Mouse (Mus musculus): ENCODE data around the gene Coro6.

Gene Coro6

GRCm38 (mm10) chr11:77463786-77464185, 1.6 kb downstream of the Coro6 start:
- in situ Hi-C loops (cut with MboI, MseI), result loop anchor here (10.0 kb wide), 1 partner anchor 359 kb away; no protein-coding TSS in a partner anchor

DNA sequence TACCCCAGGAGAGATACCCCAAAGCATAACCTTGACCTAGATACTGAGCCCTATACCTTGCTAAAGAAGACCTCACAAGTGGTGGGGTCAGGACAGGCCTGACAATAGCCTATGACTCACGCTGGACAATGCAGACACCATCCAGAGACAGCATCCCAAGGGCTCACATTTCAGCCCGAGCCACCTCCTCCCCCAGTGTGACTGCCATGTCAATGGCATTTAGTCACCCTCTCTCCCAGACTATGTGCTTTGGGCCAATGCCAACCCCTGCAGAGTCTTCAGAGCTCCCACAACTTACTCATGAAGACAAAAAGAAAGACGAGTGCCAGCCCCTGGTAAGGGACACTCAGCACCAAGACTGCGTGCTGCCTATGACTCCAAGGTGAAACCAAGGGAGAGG, 2.5 kb downstream of the Coro6 start:
- in situ Hi-C loops (cut with MboI, MseI), result loop anchor here (10.0 kb wide), 1 partner anchor 360 kb away; no protein-coding TSS in a partner anchor

DNA sequence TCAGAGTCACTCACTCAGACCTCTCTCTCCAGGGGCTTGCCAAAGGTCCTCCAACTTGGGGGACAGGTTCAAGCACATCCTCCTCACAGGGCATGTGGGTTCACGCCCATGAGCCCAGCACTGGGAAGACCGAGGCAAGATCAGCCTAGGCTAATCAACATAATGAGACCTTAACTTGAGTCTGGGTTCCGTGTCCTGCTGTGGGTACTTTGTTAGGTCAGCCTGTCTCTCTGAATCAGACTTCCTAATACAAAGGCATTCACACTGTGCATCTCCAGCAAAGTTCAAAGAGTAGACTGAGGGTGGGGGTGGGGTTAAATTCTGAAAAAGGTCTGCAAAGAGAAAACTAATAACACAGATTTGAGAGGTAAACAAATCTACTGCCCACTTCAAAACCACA, 2.9 kb downstream of the Coro6 start:
- in situ Hi-C loops (cut with MboI, MseI), result loop anchor here (10.0 kb wide), 1 partner anchor 360 kb away; no protein-coding TSS in a partner anchor

DNA sequence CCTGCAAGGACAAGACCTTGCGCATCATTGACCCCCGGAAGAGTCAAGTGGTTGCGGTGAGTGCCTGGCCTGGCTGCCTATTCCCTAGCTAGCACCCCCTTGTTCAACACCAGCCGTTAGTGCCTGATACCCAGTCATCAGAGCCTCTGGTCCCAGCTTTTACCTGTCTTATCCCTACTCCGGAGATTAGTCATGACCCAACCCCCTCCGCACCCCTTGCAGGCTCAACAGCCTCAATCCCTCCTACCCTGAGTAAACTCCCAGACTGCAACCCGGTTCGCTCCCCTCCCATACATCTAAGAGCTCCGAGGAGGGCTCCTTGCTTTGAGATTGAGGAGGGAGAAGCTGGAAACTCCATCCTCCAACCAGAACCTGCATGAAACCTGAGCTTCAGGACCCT, 4.3 kb downstream of the Coro6 start:
- in situ Hi-C loops (cut with MboI, MseI), result loop anchor here (10.0 kb wide), 1 partner anchor 362 kb away; no protein-coding TSS in a partner anchor

- in situ Hi-C loops (cut with MboI, MseI), result loop anchor here (10.0 kb wide), 1 partner anchor 362 kb away; no protein-coding TSS in a partner anchor
Observed at GRCm38 (mm10) chr11:77467157-77467556, 4.9 kb downstream of the Coro6 start.

- in situ Hi-C loops (cut with MboI, MseI), result loop anchor here (10.0 kb wide), 1 partner anchor 363 kb away; no protein-coding TSS in a partner anchor
Observed at GRCm38 (mm10) chr11:77467784-77468183, 5.6 kb downstream of the Coro6 start.

GRCm38 (mm10) chr11:77468397-77468796, 6.2 kb downstream of the Coro6 start:
- in situ Hi-C loops (cut with MboI, MseI), result loop anchor here (10.0 kb wide), 1 partner anchor 364 kb away; no protein-coding TSS in a partner anchor

DNA sequence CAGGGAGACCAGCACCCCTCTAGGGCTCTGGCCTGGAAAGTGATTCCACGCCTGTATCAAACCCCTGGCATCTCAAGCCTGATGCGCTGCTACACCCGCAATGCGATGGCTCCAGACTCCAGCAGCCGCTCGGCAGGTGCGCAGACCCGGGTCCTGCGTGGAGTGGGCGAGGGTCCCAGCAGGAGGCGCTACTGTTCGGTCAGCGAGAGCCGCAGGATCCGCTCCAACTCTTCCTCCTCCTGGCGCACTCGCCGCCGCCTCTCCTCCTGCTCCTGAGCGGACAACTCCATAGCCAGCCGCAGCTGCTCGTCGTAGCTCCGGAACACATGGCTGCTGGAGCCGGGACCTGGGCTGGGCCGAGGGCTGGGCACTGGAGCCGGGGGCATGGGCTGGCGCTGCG, 9.2 kb downstream of the Coro6 start:
- in situ Hi-C loops (cut with MboI, MseI), result no loop called here

- in situ Hi-C loops (cut with MboI, MseI), result no loop called here
Observed at GRCm38 (mm10) chr11:77472775-77473174, 10.6 kb downstream of the Coro6 start.

DNA sequence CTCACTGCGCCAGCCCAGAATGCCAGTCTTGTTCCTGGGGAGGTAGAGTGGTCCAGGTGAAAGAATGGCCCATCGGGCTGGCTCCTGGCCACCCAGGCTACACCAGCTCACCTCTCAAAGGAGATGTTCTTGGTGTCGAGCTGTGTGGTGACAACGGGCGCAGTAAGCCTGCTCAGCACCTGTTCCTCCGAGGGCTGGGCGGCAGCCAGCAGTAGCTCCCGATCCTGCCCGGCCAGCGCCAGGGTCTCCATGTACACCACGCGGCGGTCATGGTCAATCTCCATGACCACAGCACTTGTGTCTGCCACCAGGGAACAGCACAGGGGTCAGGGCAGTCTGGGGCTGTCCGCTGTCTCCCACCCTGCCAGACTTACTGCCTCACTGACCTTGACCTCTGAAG, 14.0 kb downstream of the Coro6 start:
- in situ Hi-C loops (cut with MboI, MseI), result no loop called here

- in situ Hi-C loops (cut with MboI, MseI), result no loop called here
Observed at GRCm38 (mm10) chr11:77476895-77477294, 14.7 kb downstream of the Coro6 start.

GRCm38 (mm10) chr11:77483043-77483442, 20.8 kb downstream of the Coro6 start:
- in situ Hi-C loops (cut with MboI, MseI), result no loop called here

DNA sequence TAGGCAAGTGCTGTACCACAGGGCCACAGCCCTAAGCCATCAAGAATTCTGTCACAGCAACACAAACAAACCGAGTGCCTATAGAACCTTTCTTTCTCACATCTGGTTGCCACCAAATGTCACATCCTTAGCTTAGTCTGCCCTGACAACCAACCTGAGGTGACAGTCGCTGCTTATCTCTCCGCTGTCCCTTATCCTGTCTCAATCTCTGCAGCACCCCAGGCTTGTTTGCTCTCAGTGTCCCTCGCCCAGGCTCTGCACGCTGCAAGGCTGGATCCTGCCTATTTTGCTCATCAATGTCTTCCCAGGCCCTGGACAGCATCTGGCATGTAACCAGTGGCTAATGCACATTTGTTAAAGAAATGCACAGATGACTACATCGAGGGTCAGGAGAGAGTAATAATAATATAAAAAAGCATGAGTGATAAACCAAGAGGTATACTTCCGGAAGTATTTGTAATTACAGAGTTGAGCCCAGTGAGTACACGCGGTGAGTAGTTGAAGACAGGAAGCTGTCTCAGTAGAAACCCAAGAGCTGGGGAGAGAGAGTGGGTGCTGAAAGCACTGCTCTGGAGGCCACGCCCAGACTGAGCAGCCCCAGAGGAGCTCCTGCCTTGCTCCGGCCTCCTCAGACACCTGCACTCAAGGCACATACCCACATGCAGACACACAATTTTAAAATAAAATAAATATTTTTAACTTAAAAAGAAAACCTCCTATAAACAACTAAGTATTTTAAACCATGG, 21.5 kb downstream of the Coro6 start:
- in situ Hi-C loops (cut with MboI, MseI), result no loop called here

GRCm38 (mm10) chr11:77485229-77485628, 23.0 kb downstream of the Coro6 start:
- in situ Hi-C loops (cut with MboI, MseI), result no loop called here

GRCm38 (mm10) chr11:77486798-77487197, 24.6 kb downstream of the Coro6 start:
- in situ Hi-C loops (cut with MboI, MseI), result no loop called here

GRCm38 (mm10) chr11:77488771-77489581, 26.8 kb downstream of the Coro6 start:
- in situ Hi-C loops (cut with MboI, MseI), result no loop called here

DNA sequence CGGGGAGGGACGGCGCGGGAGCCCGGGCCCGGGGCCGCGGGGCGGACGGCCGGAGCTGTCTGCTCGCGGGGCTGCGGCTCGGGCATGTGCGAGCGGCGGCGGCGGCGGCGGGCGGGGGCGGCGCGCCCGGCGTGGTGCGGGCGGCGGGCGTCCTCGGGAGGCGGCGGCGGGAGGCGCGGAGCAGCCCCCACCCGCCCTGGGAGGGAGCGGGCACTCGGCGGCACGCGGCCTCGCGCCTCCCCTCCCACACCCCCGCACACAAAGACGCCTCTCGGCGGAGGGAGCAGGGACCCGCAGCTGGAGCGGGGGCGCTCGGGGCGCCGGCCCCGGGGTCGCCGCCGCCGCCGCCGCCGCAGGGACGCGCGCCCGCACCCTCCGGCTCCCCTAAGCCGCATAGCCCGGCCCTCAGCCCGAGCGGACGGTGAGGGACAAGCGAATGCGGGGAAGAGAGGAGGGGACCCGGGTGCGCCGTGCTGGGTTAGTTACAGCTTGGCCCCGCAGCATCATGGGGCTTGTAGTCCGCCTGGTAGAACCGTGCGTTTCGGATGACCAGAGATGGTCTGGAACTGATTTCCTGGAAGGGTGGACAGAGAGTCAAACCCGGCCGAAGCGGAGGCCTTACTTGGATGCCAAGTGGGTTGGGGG, 27.5 kb downstream of the Coro6 start, which contains the start of gene Ankrd13b:
Gene Ankrd13b, minus strand, starts transcription at position 88 of the 645 bp plus-strand sequence.
- in situ Hi-C loops (cut with MboI, MseI), result no loop called here

- in situ Hi-C loops (cut with MboI, MseI), result no loop called here
Observed at GRCm38 (mm10) chr11:77490451-77490850, 28.2 kb downstream of the Coro6 start.

DNA sequence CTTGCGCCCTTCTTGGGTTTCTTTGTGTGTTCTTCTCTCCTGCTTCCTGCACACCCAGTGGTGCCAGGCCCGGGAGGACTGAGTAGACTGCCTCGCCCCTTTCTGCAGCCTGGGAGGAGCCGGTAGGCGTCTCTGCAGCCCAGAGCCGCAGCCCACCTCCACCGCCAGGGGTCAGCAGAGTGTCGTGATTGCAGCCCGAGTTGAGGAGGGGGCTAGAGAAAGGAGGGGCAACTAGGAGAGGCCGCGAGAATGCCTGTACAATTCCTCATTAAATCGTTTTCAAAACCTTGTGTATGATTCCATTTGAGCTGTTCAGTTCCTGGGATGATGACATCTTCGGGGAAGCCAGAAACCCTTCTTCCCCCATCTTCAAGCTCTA, 28.9 kb downstream of the Coro6 start:
- in situ Hi-C loops (cut with MboI, MseI), result no loop called here

DNA sequence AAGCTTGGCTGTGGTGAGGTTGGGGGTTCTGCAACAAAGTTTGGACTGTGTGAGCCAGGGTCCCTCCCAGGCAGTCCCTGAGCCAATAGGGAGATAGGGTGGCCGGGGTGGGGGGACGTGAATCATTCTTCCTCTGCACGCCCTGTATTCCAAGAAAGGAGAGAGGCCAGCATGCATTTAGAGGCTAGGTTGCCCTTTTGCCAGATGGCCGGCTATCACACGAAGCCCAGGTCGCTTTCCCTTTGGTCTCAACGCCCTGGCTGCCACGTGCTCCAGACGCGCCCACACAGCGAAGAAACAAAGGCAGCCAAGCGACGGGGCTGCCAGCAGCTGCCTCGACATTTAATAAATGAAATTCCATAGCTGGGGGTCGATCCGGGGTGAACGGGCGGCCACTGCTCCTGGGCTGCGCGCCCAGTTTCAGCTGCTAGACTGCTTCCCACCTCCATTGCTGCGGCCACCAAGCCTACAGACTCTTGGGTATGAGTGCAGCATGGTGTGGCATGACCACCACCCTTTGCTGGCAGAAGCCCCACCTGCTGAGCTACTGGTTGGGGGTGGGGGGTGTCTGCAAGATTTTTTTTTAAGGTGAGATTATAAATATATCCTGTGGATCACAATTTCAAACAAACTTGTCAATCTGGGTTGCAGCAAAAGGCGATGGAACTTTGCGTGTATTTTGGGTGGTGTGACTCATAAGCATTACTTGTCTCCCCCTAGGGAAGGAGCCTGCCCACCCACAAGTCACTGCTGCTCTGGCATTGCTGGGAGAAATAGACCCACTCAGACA, 29.5 kb downstream of the Coro6 start:
- in situ Hi-C loops (cut with MboI, MseI), result no loop called here

DNA sequence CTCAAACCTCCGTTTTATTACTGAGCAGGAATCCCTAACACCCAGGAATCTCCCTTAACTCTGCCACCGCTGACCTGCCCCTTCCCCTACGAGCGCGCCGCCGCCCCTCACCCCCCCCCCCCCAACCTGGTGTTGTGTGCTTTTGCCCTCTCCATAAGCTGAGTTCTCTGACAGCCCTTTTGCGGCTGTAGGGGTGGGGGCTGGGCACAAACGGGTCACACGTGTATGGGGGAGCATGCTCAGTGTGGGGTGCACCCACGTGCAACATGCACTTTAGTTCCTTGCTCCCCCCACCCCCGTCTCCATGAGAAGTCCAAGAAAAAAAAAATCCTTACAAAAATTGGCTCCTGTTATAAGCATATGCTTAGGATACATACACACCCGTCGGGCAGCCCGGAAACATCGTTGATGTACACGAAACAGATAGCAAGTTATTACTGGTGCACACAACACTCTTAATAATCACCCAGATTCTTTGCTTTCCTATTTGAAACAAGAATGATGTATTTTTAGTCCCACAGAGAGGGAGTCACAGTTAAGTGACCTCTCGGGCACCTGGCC, 30.2 kb downstream of the Coro6 start:
- in situ Hi-C loops (cut with MboI, MseI), result no loop called here
